Mouse (Mus musculus) small intestine, adult 2 months (tissue): ENCODE measurements around the gene Txk. TPM values are rescaled to one million over a fixed set of nuclear protein-coding genes. Genes with fewer than 3 reads are reported as not detected.
A peak's percentile ranks its signal among the peaks of the same experiment; 100 is the strongest.

Experiments used
- H3K27ac ChIP-seq: fragments of 200-500 bp; 2 replicates; pipeline ENCODE4 v1.5.1; 2012; ENCODE audit warnings: low read depth, low read length, control low read depth, inconsistent platforms; ENCODE audit not compliant: insufficient read depth
- H3K27me3 ChIP-seq: fragments of 200-500 bp; 2 replicates; pipeline ENCODE4 v1.6.1; 2012; ENCODE audit warnings: mild to moderate bottlenecking, moderate library complexity, low read length, inconsistent platforms; ENCODE audit not compliant: control insufficient read depth, insufficient read depth
- H3K36me3 ChIP-seq: fragments of 200-500 bp; 2 replicates; pipeline ENCODE4 v1.6.1; 2012; ENCODE audit warnings: mild to moderate bottlenecking, low read length, control low read depth, inconsistent platforms; ENCODE audit not compliant: control insufficient read depth, insufficient read depth
- H3K4me1 ChIP-seq: fragments of 200-500 bp; 2 replicates; pipeline ENCODE4 v1.6.1; 2012; ENCODE audit warnings: low read length, inconsistent platforms, mixed read lengths; ENCODE audit not compliant: control insufficient read depth, insufficient read depth, insufficient read length
- H3K4me3 ChIP-seq: fragments of 200-500 bp; 2 replicates; pipeline ENCODE4 v1.5.1; 2012; ENCODE audit warnings: low read depth, mild to moderate bottlenecking, control low read depth, inconsistent platforms, low read length, moderate library complexity
- CTCF ChIP-seq: fragments of 200-500 bp; IDR thresholded peaks from 2 replicates; pipeline ENCODE4 v1.5.1; 2012; ENCODE audit warnings: low read depth, mild to moderate bottlenecking, control low read depth, inconsistent platforms, low read length, moderate library complexity, mixed read lengths; ENCODE audit not compliant: insufficient replicate concordance, insufficient read length; ENCODE audit errors: extremely low read depth
- POLR2A ChIP-seq: fragments of 200-500 bp; IDR thresholded peaks from 2 replicates; pipeline ENCODE4 v1.6.1; 2012; ENCODE audit warnings: low read depth, mild to moderate bottlenecking, control low read depth, inconsistent platforms, low read length, moderate library complexity
- WGBS: fragments of 180-500 bp; shearing (Covaris S2); methylation state at CpG from one replicate; pipeline ENCODE4 v1.1.7; 2018; 5-methylcytosine and 5-hydroxymethylcytosine counted together
- polyA plus RNA-seq: library from polyadenylated mRNA; depleted of rRNA; stranded (reverse); fragments of >200 nt; gene quantifications from 2 replicates; pipeline ENCODE4 v1.2.3, GENCODE M21; 2012; rRNA removed

Txk gene
- 0.20 and 0.34 TPM in 2 replicates for polyA plus RNA-seq

DNA sequence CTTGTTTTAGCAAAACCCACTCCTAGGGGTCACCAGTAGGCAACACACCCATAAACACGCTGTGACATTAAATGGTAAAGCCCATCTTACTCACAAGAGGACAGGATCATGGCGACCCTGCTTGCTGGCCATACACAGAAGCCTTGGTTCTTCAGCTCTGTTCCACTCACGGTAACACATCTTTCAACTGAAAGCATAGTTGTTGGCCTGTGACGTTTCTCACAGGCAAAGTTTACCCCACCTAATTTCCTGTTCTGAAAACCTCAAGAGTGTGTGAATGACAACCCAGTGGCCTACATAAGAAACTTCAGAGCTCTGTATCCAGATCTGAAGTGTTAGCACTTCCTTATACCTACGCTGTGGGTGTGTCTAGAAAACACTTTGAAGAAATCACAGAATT lies at the start of gene Txk:
Gene Txk (minus strand): TSS at position 193 of the 400 bp plus-strand sequence.
- H3K27ac ChIP-seq: no peak within 1 kb of the TSS

DNA sequence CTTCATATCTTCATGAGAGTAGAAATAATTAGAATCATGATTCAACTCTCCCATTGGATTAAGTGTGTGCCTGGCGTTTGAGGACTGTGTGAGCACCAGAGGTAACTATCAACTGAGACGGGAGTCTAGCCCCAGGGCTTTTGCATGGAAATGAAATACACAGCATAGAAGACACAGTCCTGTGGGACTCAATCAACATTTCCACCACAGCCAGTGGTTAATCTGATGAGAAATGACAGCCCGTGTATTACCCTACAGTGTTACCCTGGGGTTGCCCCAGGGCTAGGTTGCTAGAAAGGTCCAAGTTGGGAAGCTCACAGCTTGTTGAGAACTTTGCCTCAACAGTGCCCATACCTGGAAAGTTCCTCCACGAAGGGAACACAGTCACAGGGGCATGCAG lies 46.0 kb upstream of the Txk start:
- TF ChIP-seq CTCF (no peak), POLR2A (no peak)
- whole genome bisulfite sequencing: 89% methylated on average over 4 of the region's 4 CpGs

More for the DNA sequence above, at the start of gene Txk:
- H3K4me1 ChIP-seq: peaks cover 5% of the 10 kb centered on the region; the same call in 1 of the 2 replicates
- H3K27me3 ChIP-seq: no peaks in the 10 kb centered on the region
- H3K4me3 ChIP-seq: peak within 1 kb of the TSS; percentile 19; the same call in 1 of the 2 replicates
- peaks cover 23% of the 10 kb centered on the region for H3K36me3 ChIP-seq
- 80% methylated on average over 5 of the region's 5 CpGs for WGBS
- no peak for TF ChIP-seq POLR2A
- TF ChIP-seq CTCF: no peak

DNA sequence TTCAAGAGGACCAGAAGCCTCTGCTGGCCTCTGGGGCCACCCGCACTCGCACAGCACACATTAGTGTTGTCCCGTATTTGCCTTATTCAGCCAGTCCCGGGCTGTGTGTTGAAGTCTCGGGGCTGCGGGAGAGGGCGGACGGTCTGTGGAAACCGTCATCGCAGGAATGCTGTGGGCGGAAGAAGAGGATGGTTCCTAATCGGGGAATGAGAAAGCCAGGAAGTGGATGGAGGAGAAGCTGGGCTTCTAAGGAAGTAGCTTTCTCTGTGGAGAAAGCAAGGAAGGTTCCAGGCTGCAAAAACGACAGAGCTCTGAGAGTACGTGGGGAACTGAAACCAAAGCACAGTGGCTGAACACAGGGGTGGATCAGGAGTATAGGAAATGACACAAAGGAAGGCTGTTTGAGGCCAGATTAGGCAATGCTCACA lies 43.6 kb upstream of the Txk start:
- Histone ChIP-seq H3K4me1 (peaks cover 2% of the 10 kb centered on the region; the same call in 1 of the 2 replicates), H3K27ac (peak overlapping the region; percentile 67), H3K36me3 (no peaks in the 10 kb centered on the region), H3K4me3 (peak overlapping the region; percentile 56), H3K27me3 (no peaks in the 10 kb centered on the region)
- TF ChIP-seq POLR2A (no peak), CTCF (no peak)
- 67% methylated on average over 14 of the region's 14 CpGs for WGBS

More for the DNA sequence above, 46.0 kb upstream of the Txk start:
- Histone ChIP-seq H3K4me3 (no peak overlapping the region), H3K4me1 (no peaks in the 10 kb centered on the region), H3K36me3 (no peaks in the 10 kb centered on the region), H3K27ac (no peak overlapping the region), H3K27me3 (no peaks in the 10 kb centered on the region)

DNA sequence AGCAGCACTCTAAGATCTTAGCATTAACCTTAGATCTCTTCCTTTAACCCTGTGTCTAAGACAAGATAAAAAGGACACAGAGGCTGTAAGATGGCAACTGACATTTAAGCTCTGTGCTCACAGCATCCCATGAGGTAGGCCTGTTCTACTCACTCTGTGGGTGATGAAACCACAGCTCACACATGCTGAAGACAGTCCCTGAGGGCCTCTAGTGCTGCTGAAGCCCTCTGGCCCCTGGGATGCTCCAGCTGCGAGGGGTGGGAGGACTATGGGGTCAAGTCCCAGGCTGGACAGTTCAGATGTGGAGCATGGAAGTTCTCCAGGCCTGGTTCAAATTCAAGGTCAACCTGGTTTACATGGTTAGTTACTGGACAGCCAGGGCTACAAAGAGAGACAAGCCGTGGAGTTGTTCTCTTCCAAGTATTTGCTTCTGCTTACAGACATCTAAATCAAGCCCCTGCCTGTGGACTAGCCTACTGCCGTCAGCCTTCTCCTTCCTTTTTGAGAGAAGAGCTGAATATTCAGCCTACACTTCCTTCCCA lies 40.8 kb upstream of the Txk start:
- no peak overlapping the region for H3K4me3 ChIP-seq
- peaks cover 1% of the 10 kb centered on the region; the same call in 1 of the 2 replicates for H3K36me3 ChIP-seq
- H3K27me3 ChIP-seq: no peaks in the 10 kb centered on the region
- H3K4me1 ChIP-seq: peaks cover 2% of the 10 kb centered on the region; the same call in 1 of the 2 replicates
- TF ChIP-seq POLR2A (no peak), CTCF (no peak)
- 91% methylated on average over 3 of the region's 3 CpGs for WGBS
- no peak overlapping the region for H3K27ac ChIP-seq

DNA sequence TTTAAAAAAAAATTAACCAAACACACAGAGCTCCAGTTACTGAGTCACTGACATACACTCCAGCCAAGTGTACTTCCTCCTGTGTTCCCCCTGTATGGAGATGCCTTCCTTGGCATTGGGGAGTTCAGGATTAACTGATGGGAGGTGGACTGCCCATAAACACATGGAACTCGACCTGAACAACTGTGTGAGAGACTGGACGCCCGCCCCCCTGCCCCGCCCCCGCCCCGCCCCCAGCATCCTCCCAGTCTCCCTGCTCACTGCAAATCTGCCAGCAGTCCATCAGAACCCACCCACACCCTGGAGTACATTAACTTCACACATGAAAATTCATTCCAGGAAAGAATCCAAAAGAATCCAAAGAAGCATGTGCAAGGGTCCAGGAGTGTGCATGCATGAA lies 39.2 kb upstream of the Txk start:
- 9% methylated on average over 6 of the region's 6 CpGs for WGBS
- peaks cover 2% of the 10 kb centered on the region; the same call in 1 of the 2 replicates for H3K4me1 ChIP-seq
- H3K27me3 ChIP-seq: no peaks in the 10 kb centered on the region
- no peak overlapping the region for H3K4me3 ChIP-seq
- no peak for TF ChIP-seq POLR2A
- TF ChIP-seq CTCF: no peak
- no peak overlapping the region for H3K27ac ChIP-seq
- peaks cover 4% of the 10 kb centered on the region for H3K36me3 ChIP-seq

DNA sequence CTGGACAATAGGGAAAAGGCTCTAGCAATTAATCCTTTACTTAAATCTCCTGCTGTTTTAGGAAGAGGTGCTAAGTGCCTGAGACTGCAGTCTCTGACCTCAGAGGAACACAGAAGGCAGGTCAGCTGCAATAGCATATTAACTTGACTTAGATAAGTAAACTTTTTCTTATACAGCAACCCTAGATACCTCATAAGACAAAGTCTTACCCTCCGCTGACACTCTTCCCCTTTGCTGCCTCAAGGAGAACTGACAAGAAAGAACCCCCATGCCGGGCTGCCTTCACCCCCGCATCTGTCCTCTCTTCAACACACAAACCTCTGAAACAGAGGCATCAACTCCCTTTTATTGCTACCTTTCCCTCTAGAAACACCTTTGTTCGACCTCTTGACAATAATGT lies 38.8 kb upstream of the Txk start:
- WGBS: 32% methylated on average over 4 of the region's 4 CpGs
- H3K4me3 ChIP-seq: no peak overlapping the region
- no peak for TF ChIP-seq POLR2A
- no peak for TF ChIP-seq CTCF
- H3K36me3 ChIP-seq: peaks cover 6% of the 10 kb centered on the region
- peaks cover 2% of the 10 kb centered on the region; the same call in 1 of the 2 replicates for H3K4me1 ChIP-seq
- no peak overlapping the region for H3K27ac ChIP-seq
- H3K27me3 ChIP-seq: no peaks in the 10 kb centered on the region

DNA sequence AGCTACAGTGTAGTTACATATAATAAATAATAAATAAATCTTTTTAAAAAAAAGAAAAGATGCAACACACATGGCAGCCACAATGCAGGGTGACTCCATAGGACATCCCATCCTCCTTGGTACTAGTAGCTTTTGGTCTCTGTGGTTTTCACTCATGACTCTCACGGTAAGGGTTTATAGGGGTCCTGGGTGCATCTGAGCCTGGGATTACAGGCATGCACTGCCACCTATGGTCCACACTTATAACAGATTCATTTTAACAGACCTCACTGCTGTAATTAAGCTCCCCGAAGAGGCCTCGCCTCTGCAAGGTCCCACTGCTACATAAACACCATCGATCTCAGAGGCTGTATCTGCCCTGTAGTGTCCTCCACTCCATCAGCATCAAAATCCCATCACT lies 32.9 kb upstream of the Txk start:
- Histone ChIP-seq H3K4me3 (no peak overlapping the region), H3K4me1 (no peaks in the 10 kb centered on the region), H3K27ac (no peak overlapping the region), H3K36me3 (peaks cover 14% of the 10 kb centered on the region), H3K27me3 (no peaks in the 10 kb centered on the region; the same call in 1 of the 2 replicates)
- 76% methylated on average over 4 of the region's 4 CpGs for WGBS
- no peak for TF ChIP-seq POLR2A
- TF ChIP-seq CTCF: no peak
